8 mouse cellular contexts compared by ENCODE assay signal in the genomic region with DNA sequence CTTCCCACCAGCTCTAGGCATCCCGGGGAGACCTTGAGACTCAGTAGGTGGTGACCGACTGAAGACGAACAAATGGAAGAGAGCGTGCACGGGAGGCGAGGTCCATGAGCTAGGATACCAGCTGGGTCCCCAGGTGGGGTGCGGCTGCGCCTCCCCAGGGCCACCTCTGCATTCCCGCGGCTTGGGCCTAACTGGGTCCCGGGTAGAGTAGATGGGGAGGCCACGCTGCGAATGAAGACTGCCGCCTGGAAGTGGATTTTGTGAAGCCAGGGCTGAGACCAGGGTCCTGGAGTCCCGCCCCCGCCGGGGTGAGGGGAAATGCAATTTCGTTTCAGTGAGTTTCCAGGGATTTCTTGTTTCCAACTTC. TPM values are rescaled to one million over a fixed set of nuclear protein-coding genes. Genes with fewer than 3 reads are reported as not detected.
DNase-seq lines count a peak whose midpoint lies in the region; ATAC-seq lines count a peak whose summit lies in the region.

No protein-coding gene starts in this region.

- H3K9me3 ChIP-seq in embryonic facial prominence, embryonic 13.5 days: no peaks in the 10 kb centered on the region

- DNase-seq in gastrocnemius, postnatal 10 days: peak; percentile 31
- DNase-seq in gastrocnemius, adult 18-20 months (ENCODE audit: low spot score): no peak
- peak; percentile 18 for DNase-seq in CD4-positive helper T cell, adult 2 months (ENCODE audit: low read depth, low spot score)
- DNase-seq in kidney, postnatal 14 days: peak; percentile 12
- peak; percentile 43 for DNase-seq in retina, postnatal 1 day
- no peak for DNase-seq in layer of hippocampus, adult 9-10 months (ENCODE audit: low spot score)
- DNase-seq in spleen, adult 12 weeks (ENCODE audit: low spot score): no peak

- no peaks in the 10 kb centered on the region for H3K36me3 ChIP-seq in embryonic facial prominence, embryonic 13.5 days

- peak overlapping the region; percentile 52 for H3K4me2 ChIP-seq in embryonic facial prominence, embryonic 13.5 days

- peak overlapping the region; percentile 65 for H3K9ac ChIP-seq in embryonic facial prominence, embryonic 13.5 days

- peak overlapping the region; percentile 28; the same call in 1 of the 2 replicates for H3K27ac ChIP-seq in embryonic facial prominence, embryonic 13.5 days

- ATAC-seq in embryonic facial prominence, embryonic 13.5 days (ENCODE audit: insufficient number of reproducible peaks, insufficient read depth, low FRiP score, low TSS enrichment, low read depth): no peak

- H3K4me1 ChIP-seq in embryonic facial prominence, embryonic 13.5 days: peaks cover 58% of the 10 kb centered on the region

- H3K4me3 ChIP-seq in embryonic facial prominence, embryonic 13.5 days: peak overlapping the region; percentile 34

- WGBS in embryonic facial prominence, embryonic 13.5 days: 2% methylated on average over 18 of the region's 18 CpGs

- H3K27me3 ChIP-seq in embryonic facial prominence, embryonic 13.5 days: peaks cover 84% of the 10 kb centered on the region

RNA-seq across cellular contexts. Expression of a gene that starts 6.0 kb away (rescaled TPM):
- under 1 TPM in 1 of 2 experiments, not detected in 1; 0.05 TPM for total RNA-seq in gastrocnemius, postnatal 10 days (2021)
- not detected for total RNA-seq in gastrocnemius, adult 18-20 months (2021)
- polyA plus RNA-seq in embryonic facial prominence, embryonic 13.5 days (2015; fragmentation: Nextera tagmentation; extraction: Ambion mirVana): 2.5 and 3.7 TPM in 2 replicates

RNA-seq across cellular contexts. Expression of a gene that starts 34.7 kb away (rescaled TPM):
- total RNA-seq in gastrocnemius, postnatal 10 days (2021): 10 to 100 TPM; 20.2 to 21.8 TPM
- 10 to 100 TPM; 55.5 to 57.9 TPM for total RNA-seq in gastrocnemius, adult 18-20 months (2021)
- polyA plus RNA-seq in embryonic facial prominence, embryonic 13.5 days (2015; fragmentation: Nextera tagmentation; extraction: Ambion mirVana): 15.0 and 17.5 TPM in 2 replicates

RNA-seq across cellular contexts. Expression of a gene that starts 34.8 kb away (rescaled TPM):
- total RNA-seq in gastrocnemius, postnatal 10 days (2021): 10 to 100 TPM; 14.7 to 15.2 TPM
- 10 to 100 TPM; 11.9 to 13.8 TPM for total RNA-seq in gastrocnemius, adult 18-20 months (2021)
- polyA plus RNA-seq in embryonic facial prominence, embryonic 13.5 days (2015; fragmentation: Nextera tagmentation; extraction: Ambion mirVana): 34.7 and 35.4 TPM in 2 replicates

RNA-seq across cellular contexts. Expression of a gene that starts 59.0 kb away (rescaled TPM):
- 100 to 1,000 TPM; 101 to 120 TPM for total RNA-seq in gastrocnemius, postnatal 10 days (2021)
- total RNA-seq in gastrocnemius, adult 18-20 months (2021): 10 to 100 TPM; 52.3 to 53.2 TPM
- 108 and 118 TPM in 2 replicates for polyA plus RNA-seq in embryonic facial prominence, embryonic 13.5 days (2015; fragmentation: Nextera tagmentation; extraction: Ambion mirVana)

Comparison
In these comparisons a context has a peak if more than half of its experiments do, and no peak if none do; other contexts are left out.
1. DNase-seq: peak in gastrocnemius, postnatal 10 days (single experiment), CD4-positive helper T cell, adult 2 months (single experiment), kidney, postnatal 14 days (single experiment) and retina, postnatal 1 day (single experiment); none in gastrocnemius, adult 18-20 months (single experiment), layer of hippocampus, adult 9-10 months (single experiment) and spleen, adult 12 weeks (single experiment).